Mouse (Mus musculus): ENCODE data around the gene Timp3.

DNA sequence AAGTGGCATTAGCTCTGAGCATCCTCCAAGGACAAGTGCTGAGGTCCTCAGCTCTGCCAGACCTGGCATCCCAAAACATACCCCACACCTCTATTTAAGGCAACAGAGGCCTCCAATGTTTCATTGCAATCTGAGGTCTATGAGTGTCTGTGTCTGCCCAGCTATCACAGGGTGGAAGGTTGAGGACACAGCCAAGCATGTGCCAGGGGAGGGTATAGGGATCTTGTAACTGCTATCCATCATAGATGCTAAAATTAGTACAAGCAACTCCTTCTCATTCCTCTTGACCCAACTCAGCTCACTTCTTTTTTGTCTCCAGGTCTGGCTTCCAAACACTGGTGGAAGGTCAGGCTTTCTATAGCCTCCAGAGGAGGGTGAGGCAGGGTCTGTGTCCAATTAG lies 71.4 kb downstream of the Timp3 start:
- TF ChIP-seq CTCF (IDR thresholded peaks at IDR 0.05; ENCODE audit: borderline replicate concordance, control insufficient read depth, extremely low read depth, insufficient read depth, low read length, poor library complexity): no peak
- no peak for TF ChIP-seq POLR2A (IDR thresholded peaks at IDR 0.05; ENCODE audit: control insufficient read depth, extremely low read depth, insufficient read depth, low read length, poor library complexity)

All from thymus, adult 2 months (tissue).